In genomic region chr5:125532545-125533224, GRCm38 (mm10) we compare ENCODE assay signal across 9 mouse cellular contexts. TPM values are rescaled to one million over a fixed set of nuclear protein-coding genes. Genes with fewer than 3 reads are reported as not detected.
DNase-seq lines count a peak whose midpoint lies in the region; ATAC-seq and TF ChIP-seq lines count a peak whose summit lies in the region.
"Had no signal": no experiment of that assay in that cellular context is flagged by ENCODE, and none has a peak within 500 bp of the region (broad histone marks: within the 10 kb centered on the region; RNA-seq: fewer than 3 reads in every experiment).

No protein-coding gene starts in this region.

- H3K9ac ChIP-seq in lung, embryonic 16.5 days (ENCODE audit: low read length) = peak overlapping the region; percentile 27; the same call in 1 of the 2 replicates
- H3K9ac ChIP-seq in forebrain, embryonic 13.5 days = peak overlapping the region; percentile 75
- H3K9ac ChIP-seq in limb, embryonic 12.5 days (replicated peaks) = peak overlapping the region; percentile 52

- no peak for TF ChIP-seq CTCF in olfactory bulb, adult 2 months (IDR thresholded peaks at IDR 0.05; ENCODE audit: insufficient read depth, low read depth, low read length)

- H3K4me2 ChIP-seq in lung, embryonic 16.5 days (ENCODE audit: low read depth, low read length) = peak overlapping the region; percentile 76
- H3K4me2 ChIP-seq in forebrain, embryonic 13.5 days = peak overlapping the region; percentile 94
- H3K4me2 ChIP-seq in limb, embryonic 12.5 days = peak overlapping the region; percentile 91

- peaks cover 73% of the 10 kb centered on the region for H3K27me3 ChIP-seq in lung, embryonic 16.5 days (ENCODE audit: control insufficient read depth, insufficient read depth, low read depth, low read length)
- peaks cover 74% of the 10 kb centered on the region for H3K27me3 ChIP-seq in forebrain, embryonic 13.5 days
- H3K27me3 ChIP-seq in limb, embryonic 12.5 days = peaks cover 96% of the 10 kb centered on the region

- H3K9me3 ChIP-seq in lung, embryonic 16.5 days (ENCODE audit: control insufficient read depth, low read length) = no peaks in the 10 kb centered on the region
- no peaks in the 10 kb centered on the region for H3K9me3 ChIP-seq in forebrain, embryonic 13.5 days (replicated peaks)
- peaks cover 3% of the 10 kb centered on the region; the same call in 1 of the 2 replicates for H3K9me3 ChIP-seq in limb, embryonic 12.5 days

- ATAC-seq in lung, embryonic 16.5 days (ENCODE audit: low read depth) = no peak; the same call in 1 of the 2 replicates
- peak; percentile 37 for ATAC-seq in forebrain, embryonic 13.5 days
- ATAC-seq in limb, embryonic 12.5 days (ENCODE audit: insufficient number of reproducible peaks, insufficient read depth, low FRiP score, low TSS enrichment, low read depth) = peak; percentile 5; the same call in 1 of the 2 replicates

- DNase-seq in lung, postnatal 4 days = no peak
- DNase-seq in ovary, postnatal 36 days (ENCODE audit: low spot score) = no peak
- DNase-seq in lung, postnatal 25 days (ENCODE audit: low spot score) = no peak
- DNase-seq: thymus, adult 2 months had no signal

- H3K4me3 ChIP-seq in lung, embryonic 16.5 days (ENCODE audit: low read length) = peak overlapping the region; percentile 43
- peak overlapping the region; percentile 61 for H3K4me3 ChIP-seq in forebrain, embryonic 13.5 days
- H3K4me3 ChIP-seq in limb, embryonic 12.5 days (replicated peaks) = peak overlapping the region; percentile 54
- peak overlapping the region; percentile 60 for H3K4me3 ChIP-seq in olfactory bulb, adult 2 months (ENCODE audit: insufficient read depth, low read depth, low read length)

- TF ChIP-seq POLR2A in olfactory bulb, adult 2 months (IDR thresholded peaks at IDR 0.05; ENCODE audit: insufficient read depth, low read depth, low read length) = no peak

- WGBS in lung, embryonic 16.5 days = under 1% methylated on average over 44 of the region's 64 CpGs
- 0% methylated on average over 51 of the region's 64 CpGs for WGBS in forebrain, embryonic 13.5 days
- 1% methylated on average over 61 of the region's 64 CpGs for WGBS in limb, embryonic 12.5 days
- 2% methylated on average over 64 of the region's 64 CpGs for WGBS in olfactory bulb, adult 2 months

- H3K27ac ChIP-seq in lung, embryonic 16.5 days (ENCODE audit: low read length) = no peak overlapping the region
- H3K27ac ChIP-seq in forebrain, embryonic 13.5 days = peak overlapping the region; percentile 14; the same call in 1 of the 2 replicates
- no peak overlapping the region for H3K27ac ChIP-seq in limb, embryonic 12.5 days
- 0 out of 2 replicates have a peak overlapping the region, but pooled peaks have one; percentile 12 for H3K27ac ChIP-seq in olfactory bulb, adult 2 months (ENCODE audit: insufficient read depth, low read depth, low read length)

- no peaks in the 10 kb centered on the region for H3K36me3 ChIP-seq in lung, embryonic 16.5 days (ENCODE audit: control insufficient read depth, insufficient read depth, low read length)
- H3K36me3 ChIP-seq in forebrain, embryonic 13.5 days (ENCODE audit: poor library complexity, severe bottlenecking) = no peaks in the 10 kb centered on the region
- H3K36me3 ChIP-seq in limb, embryonic 12.5 days = no peaks in the 10 kb centered on the region

- H3K4me1 ChIP-seq in lung, embryonic 16.5 days (replicated peaks; ENCODE audit: control insufficient read depth, insufficient read depth, low read length) = peaks cover 8% of the 10 kb centered on the region; the same call in 1 of the 2 replicates
- H3K4me1 ChIP-seq in forebrain, embryonic 13.5 days = peaks cover 37% of the 10 kb centered on the region
- H3K4me1 ChIP-seq in limb, embryonic 12.5 days (replicated peaks) = peaks cover 19% of the 10 kb centered on the region
- H3K4me1 ChIP-seq in olfactory bulb, adult 2 months (ENCODE audit: control insufficient read depth, insufficient read depth, low read length) = peaks cover 34% of the 10 kb centered on the region

RNA-seq across cellular contexts. Expression of gene Tmem132b, which starts 1.1 kb away (rescaled TPM):
- polyA plus RNA-seq in lung, embryonic 16.5 days (2015; fragmentation: Nextera tagmentation; extraction: Ambion mirVana) = not detected in 2 replicates
- 2.1 TPM in 2 replicates for polyA plus RNA-seq in forebrain, embryonic 13.5 days (2015; fragmentation: Nextera tagmentation; extraction: Ambion mirVana)
- polyA plus RNA-seq in limb, embryonic 12.5 days (2016; fragmentation: Nextera tagmentation; extraction: Ambion mirVana) = 0.13 and 0.19 TPM in 2 replicates
- not detected in 2 replicates for polyA plus RNA-seq in olfactory bulb, adult 2 months (2012; ENCODE audit: insufficient read depth, insufficient read length, low replicate concordance, missing spikeins)
- polyA plus RNA-seq: liver, embryonic 16.5 days had no signal

RNA-seq across cellular contexts. Expression of gene Aacs, which starts 57.1 kb away (rescaled TPM):
- 31.2 and 31.8 TPM in 2 replicates for polyA plus RNA-seq in lung, embryonic 16.5 days (2015; fragmentation: Nextera tagmentation; extraction: Ambion mirVana)
- 53.7 and 54.6 TPM in 2 replicates for polyA plus RNA-seq in forebrain, embryonic 13.5 days (2015; fragmentation: Nextera tagmentation; extraction: Ambion mirVana)
- 35.7 and 40.1 TPM in 2 replicates for polyA plus RNA-seq in limb, embryonic 12.5 days (2016; fragmentation: Nextera tagmentation; extraction: Ambion mirVana)
- polyA plus RNA-seq in olfactory bulb, adult 2 months (2012; ENCODE audit: insufficient read depth, insufficient read length, low replicate concordance, missing spikeins) = not detected in 2 replicates

Comparison
In these comparisons a context has a peak if more than half of its experiments do, and no peak if none do; other contexts are left out.
1. H3K27ac ChIP-seq: peak in forebrain, embryonic 13.5 days (single experiment) and olfactory bulb, adult 2 months (single experiment); none in lung, embryonic 16.5 days (single experiment) and limb, embryonic 12.5 days (single experiment).
2. RNA of gene Aacs, which starts 57.1 kb away (polyA plus RNA-seq): 53.7 to 54.6 TPM in forebrain, embryonic 13.5 days, 35.7 to 40.1 TPM in limb, embryonic 12.5 days and 31.2 to 31.8 TPM in lung, embryonic 16.5 days; not detected in olfactory bulb, adult 2 months; every median in the first group is over 10 times any median in the second.
3. Peak in every context shown above with its lines, with median percentiles within 50 percentile points of each other: H3K4me2 ChIP-seq, H3K4me3 ChIP-seq and H3K9ac ChIP-seq.